Mouse (Mus musculus) CH12.LX (cell line): ENCODE measurements around the gene Wdr61. TPM values are rescaled to one million over a fixed set of nuclear protein-coding genes. Genes with fewer than 3 reads are reported as not detected.
A peak's percentile ranks its signal among the peaks of the same experiment; 100 is the strongest.

Source experiments
- DNase-seq: peaks from one replicate; pipeline ENCODE4 v3.0.0-alpha.2; 2013; ENCODE audit errors: extremely low read depth
- H3K27ac ChIP-seq: 2 replicates; pipeline ENCODE4 v1.5.1; 2012; ENCODE audit warnings: low read depth, mild to moderate bottlenecking, control low read depth, moderate library complexity; ENCODE audit not compliant: insufficient read depth
- H3K27me3 ChIP-seq: replicated peaks from 2 replicates; pipeline ENCODE3; 2012; ENCODE audit warnings: inconsistent platforms
- H3K36me3 ChIP-seq, 2 experiments: replicated peaks in 1 of 2; 2 replicates each; pipeline versions ENCODE3 to v1.6.1; 2012; ENCODE audit warnings: inconsistent platforms in 1 of 2, low read length in 1 of 2, mild to moderate bottlenecking in 1 of 2, mixed read lengths in 1 of 2, moderate library complexity in 1 of 2; ENCODE audit not compliant: control insufficient read depth in 1 of 2, insufficient read depth in 1 of 2
- H3K4me1 ChIP-seq, 2 experiments: 2 replicates each; pipeline ENCODE4 v1.6.1; 2012; ENCODE audit warnings: inconsistent platforms in 1 of 2, moderate library complexity in 1 of 2; ENCODE audit not compliant: insufficient read depth in 2 of 2, control insufficient read depth in 1 of 2
- H3K4me2 ChIP-seq: 2 replicates; pipeline ENCODE4 v1.6.1; 2012; ENCODE audit warnings: low read depth, mild to moderate bottlenecking, control low read depth; ENCODE audit not compliant: poor library complexity, insufficient read depth, severe bottlenecking
- H3K4me3 ChIP-seq, 3 experiments: fragments of 150-350 bp in 1 of 3; sonication (generic) in 1 of 3; replicated peaks in 1 of 3; 2 replicates each; pipeline versions ENCODE3 to v1.5.1; 2011 to 2012; ENCODE audit warnings: low read depth in 2 of 3, low read length in 2 of 3, mild to moderate bottlenecking in 2 of 3, moderate library complexity in 2 of 3, control low read depth in 1 of 3, improper control_type of control experiment in 1 of 3, inconsistent platforms in 1 of 3, mixed read lengths in 1 of 3; ENCODE audit not compliant: poor library complexity in 1 of 3
- H3K79me2 ChIP-seq: replicated peaks from 2 replicates; pipeline ENCODE4 v1.6.1; 2012; ENCODE audit warnings: mild to moderate bottlenecking, moderate library complexity; ENCODE audit not compliant: control insufficient read depth, poor library complexity, insufficient read depth, severe bottlenecking; ENCODE audit errors: extremely low read depth
- H3K9ac ChIP-seq: 2 replicates; pipeline ENCODE4 v1.6.1; 2012; ENCODE audit warnings: low read depth, mild to moderate bottlenecking, control low read depth, moderate library complexity; ENCODE audit not compliant: insufficient read depth
- H3K9me3 ChIP-seq: replicated peaks from 2 replicates; pipeline ENCODE3; 2012; ENCODE audit warnings: low read length, inconsistent platforms, mixed read lengths
- BHLHE40 ChIP-seq: IDR thresholded peaks from 2 replicates; pipeline ENCODE4 v1.6.1; 2011; ENCODE audit warnings: mild to moderate bottlenecking, low read depth, low read length, improper control_type of control experiment
- CHD1 ChIP-seq: IDR thresholded peaks from 2 replicates; pipeline ENCODE4 v1.6.1; 2012; ENCODE audit warnings: low read depth, low read length, improper control_type of control experiment, inconsistent platforms
- CTCF ChIP-seq, 2 experiments: IDR thresholded peaks in 1 of 2; conservative IDR thresholded peaks in 1 of 2; 2 replicates each; pipeline ENCODE4 v1.5.1; 2011 to 2012; ENCODE audit warnings: low read depth in 2 of 2, low read length in 2 of 2, improper control_type of control experiment in 1 of 2, inconsistent platforms in 1 of 2, mild to moderate bottlenecking in 1 of 2, moderate library complexity in 1 of 2
- E2F4 ChIP-seq: IDR thresholded peaks from 2 replicates; pipeline ENCODE4 v1.6.1; 2011; ENCODE audit warnings: low read depth, low read length, improper control_type of control experiment; ENCODE audit not compliant: insufficient replicate concordance
- ELF1 ChIP-seq: IDR thresholded peaks from 2 replicates; pipeline ENCODE4 v1.6.1; 2014; ENCODE audit warnings: low read depth, mild to moderate bottlenecking, inconsistent platforms, low read length, improper control_type of control experiment
- GABPA ChIP-seq: IDR thresholded peaks from 2 replicates; pipeline ENCODE4 v1.6.1; 2012; ENCODE audit warnings: low read depth, low read length, improper control_type of control experiment, inconsistent platforms; ENCODE audit not compliant: insufficient replicate concordance
- HCFC1 ChIP-seq: IDR thresholded peaks from 2 replicates; pipeline ENCODE4 v1.6.1; 2012; ENCODE audit warnings: low read depth, mild to moderate bottlenecking, inconsistent platforms, low read length, improper control_type of control experiment
- IRF4 ChIP-seq: IDR thresholded peaks from 2 replicates; pipeline ENCODE4 v1.6.1; 2014; ENCODE audit warnings: low read depth, mild to moderate bottlenecking, inconsistent platforms, low read length, improper control_type of control experiment
- JUN ChIP-seq: IDR thresholded peaks from 2 replicates; pipeline ENCODE4 v1.6.1; 2011; ENCODE audit warnings: low read depth, mild to moderate bottlenecking, low read length, improper control_type of control experiment, moderate library complexity; ENCODE audit not compliant: insufficient read depth
- JUND ChIP-seq: conservative IDR thresholded peaks from 2 replicates; pipeline ENCODE4 v1.6.1; 2011; ENCODE audit warnings: low read depth, low read length, improper control_type of control experiment
- MAX ChIP-seq: IDR thresholded peaks from 2 replicates; pipeline ENCODE4 v1.6.1; 2011; ENCODE audit warnings: low read length, improper control_type of control experiment
- MAZ ChIP-seq: IDR thresholded peaks from 2 replicates; pipeline ENCODE4 v1.6.1; 2012; ENCODE audit warnings: low read depth, mild to moderate bottlenecking, inconsistent platforms, low read length, improper control_type of control experiment, moderate library complexity
- MEF2A ChIP-seq: IDR thresholded peaks from 2 replicates; pipeline ENCODE4 v1.6.1; 2014; ENCODE audit warnings: low read depth, mild to moderate bottlenecking, inconsistent platforms, low read length, improper control_type of control experiment, borderline replicate concordance
- MYC ChIP-seq: IDR thresholded peaks from 2 replicates; pipeline ENCODE4 v1.6.1; 2011; ENCODE audit warnings: low read depth, mild to moderate bottlenecking, improper control_type of control experiment, low read length
- NELFE ChIP-seq: IDR thresholded peaks from 2 replicates; pipeline ENCODE4 v1.6.1; 2011; ENCODE audit warnings: low read depth, low read length, improper control_type of control experiment
- POLR2A ChIP-seq: IDR thresholded peaks from 2 replicates; pipeline ENCODE4 v1.6.1; 2011; ENCODE audit warnings: low read depth, mild to moderate bottlenecking, improper control_type of control experiment, low read length
- RAD21 ChIP-seq: IDR thresholded peaks from 2 replicates; pipeline ENCODE4 v1.6.1; 2011; ENCODE audit warnings: low read depth, mild to moderate bottlenecking, low read length, improper control_type of control experiment, moderate library complexity
- RCOR1 ChIP-seq: conservative IDR thresholded peaks from 2 replicates; pipeline ENCODE4 v1.6.1; 2012; ENCODE audit warnings: low read depth, mild to moderate bottlenecking, inconsistent platforms, low read length, improper control_type of control experiment
- SIN3A ChIP-seq: IDR thresholded peaks from 2 replicates; pipeline ENCODE4 v1.6.1; 2012; ENCODE audit warnings: low read length, improper control_type of control experiment, inconsistent platforms
- SMC3 ChIP-seq: IDR thresholded peaks from 2 replicates; pipeline ENCODE4 v1.6.1; 2011; ENCODE audit warnings: low read depth, low read length, improper control_type of control experiment
- TCF12 ChIP-seq: IDR thresholded peaks from 2 replicates; pipeline ENCODE4 v1.6.1; 2014; ENCODE audit warnings: low read depth, mild to moderate bottlenecking, inconsistent platforms, low read length, improper control_type of control experiment
- USF1 ChIP-seq: IDR thresholded peaks from 2 replicates; pipeline ENCODE4 v1.6.1; 2014; ENCODE audit warnings: low read depth, mild to moderate bottlenecking, inconsistent platforms, low read length, improper control_type of control experiment
- USF2 ChIP-seq: conservative IDR thresholded peaks from 2 replicates; pipeline ENCODE4 v1.6.1; 2011; ENCODE audit warnings: low read depth, low read length, improper control_type of control experiment
- ZC3H11A ChIP-seq: IDR thresholded peaks from 2 replicates; pipeline ENCODE4 v1.6.1; 2012; ENCODE audit warnings: low read depth, mild to moderate bottlenecking, inconsistent platforms, low read length, improper control_type of control experiment
- ZKSCAN1 ChIP-seq: IDR thresholded peaks from 2 replicates; pipeline ENCODE4 v1.6.1; 2012; ENCODE audit warnings: low read depth, inconsistent platforms, low read length, improper control_type of control experiment, borderline replicate concordance
- ZNF384 ChIP-seq: IDR thresholded peaks from 2 replicates; pipeline ENCODE4 v1.6.1; 2012; ENCODE audit warnings: low read depth, low read length, improper control_type of control experiment, inconsistent platforms
- dilution Hi-C: fragments of 300-500 bp; cut with MboI; formaldehyde crosslinking; loops from 2 replicates; pipeline ENCODE4 v1.14.3; 2020; ENCODE audit warnings: low sequenced_read_pairs; ENCODE audit not compliant: extremely low pct_unique_long_range_greater_than_20kb, extremely low pct_ligation_motif_present
- in situ Hi-C: fragments of 300-500 bp; cut with MboI; formaldehyde crosslinking; loops from 3 replicates; pipeline ENCODE4 v1.14.3; 2019; ENCODE audit warnings: low sequenced_read_pairs, low pct_ligation_motif_present, low pct_unique_long_range_greater_than_20kb, mixed read lengths
- polyA plus RNA-seq: library from polyadenylated mRNA; unstranded; fragments of >175 nt; gene quantifications from 2 replicates; pipeline ENCODE4 v1.2.1, GENCODE M21; 2012; ENCODE audit warnings: low read depth; ENCODE audit not compliant: insufficient read length
- total RNA-seq, 2 experiments: library from RNA; depleted of rRNA; stranded (reverse); fragments of 300-350 nt in 1 of 2; fragments of >200 nt in 1 of 2; gene quantifications; 2 replicates each; pipeline ENCODE4 v1.2.3; 2012 to 2014

Wdr61 gene
- total and polyA plus RNA-seq, 3 experiments = 118 to 245 (median 157) TPM

DNA sequence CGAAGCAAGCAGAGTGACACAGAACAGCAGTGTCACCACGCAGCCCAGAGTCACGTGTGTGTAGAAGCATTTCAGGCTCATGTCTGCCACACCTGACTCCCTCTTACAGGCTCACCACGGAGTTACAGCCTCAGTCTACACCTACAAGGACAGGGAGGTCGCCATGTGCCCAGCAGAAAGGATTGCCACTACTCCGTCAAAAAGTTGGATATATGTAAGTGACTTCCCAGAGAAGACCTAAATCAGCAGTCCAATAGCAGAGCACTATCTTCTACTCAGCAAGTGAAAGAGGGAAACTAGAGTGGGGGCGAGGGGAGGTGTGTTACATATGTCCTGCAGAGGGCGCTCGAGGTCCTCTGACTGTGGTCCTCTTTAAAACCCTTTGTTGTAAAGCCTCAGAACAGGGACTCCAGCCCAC is 2.0 kb upstream of the Wdr61 start:
- H3K79me2 ChIP-seq = peaks cover 23% of the 10 kb centered on the region
- H3K27me3 ChIP-seq = no peaks in the 10 kb centered on the region
- H3K9ac ChIP-seq = no peak overlapping the region
- in situ Hi-C loops (loop anchor here (5.0 to 25.0 kb wide), 2 partner anchors 86 to 376 kb away; no protein-coding TSS in a partner anchor), dilution Hi-C loops (no loop called here)
- peak overlapping the region; percentile 34 to 37 (median 36) for H3K4me3 ChIP-seq
- H3K4me1 ChIP-seq = peaks cover 4 to 33% of the 10 kb centered on the region in 2 experiments
- peak; percentile 89 for DNase-seq
- H3K4me2 ChIP-seq = peak overlapping the region; percentile 93
- H3K36me3 ChIP-seq = peaks cover 2 to 7% of the 10 kb centered on the region in 2 experiments
- H3K9me3 ChIP-seq = no peaks in the 10 kb centered on the region
- peak; percentile 77 for TF ChIP-seq SMC3
- peak; percentile 65 to 88 for TF ChIP-seq CTCF (conservative IDR thresholded peaks at IDR 0.05 in 1 of 2, IDR thresholded peaks at IDR 0.05 in 1 of 2; ENCODE audit: low read depth in 2 of 2, low read length in 2 of 2)
- TF ChIP-seq CHD1 = no peak
- 0 out of 2 replicates have a peak, but pooled peaks have one; percentile 28 for TF ChIP-seq IRF4
- TF ChIP-seq SIN3A = no peak
- TF ChIP-seq MAX = peak; percentile 43; the same call in 1 of the 2 replicates
- TF ChIP-seq MAZ = peak; percentile 82
- no peak for TF ChIP-seq E2F4
- peak; percentile 34; the same call in 1 of the 2 replicates for TF ChIP-seq USF2
- peak; percentile 76 for TF ChIP-seq MYC
- TF ChIP-seq BHLHE40 = peak; percentile 72; the same call in 1 of the 2 replicates
- TF ChIP-seq RAD21 = peak; percentile 76
- peak; percentile 45; the same call in 1 of the 2 replicates for TF ChIP-seq USF1
- TF ChIP-seq HCFC1 = no peak
- TF ChIP-seq RCOR1 = no peak
- no peak overlapping the region for H3K27ac ChIP-seq

DNA sequence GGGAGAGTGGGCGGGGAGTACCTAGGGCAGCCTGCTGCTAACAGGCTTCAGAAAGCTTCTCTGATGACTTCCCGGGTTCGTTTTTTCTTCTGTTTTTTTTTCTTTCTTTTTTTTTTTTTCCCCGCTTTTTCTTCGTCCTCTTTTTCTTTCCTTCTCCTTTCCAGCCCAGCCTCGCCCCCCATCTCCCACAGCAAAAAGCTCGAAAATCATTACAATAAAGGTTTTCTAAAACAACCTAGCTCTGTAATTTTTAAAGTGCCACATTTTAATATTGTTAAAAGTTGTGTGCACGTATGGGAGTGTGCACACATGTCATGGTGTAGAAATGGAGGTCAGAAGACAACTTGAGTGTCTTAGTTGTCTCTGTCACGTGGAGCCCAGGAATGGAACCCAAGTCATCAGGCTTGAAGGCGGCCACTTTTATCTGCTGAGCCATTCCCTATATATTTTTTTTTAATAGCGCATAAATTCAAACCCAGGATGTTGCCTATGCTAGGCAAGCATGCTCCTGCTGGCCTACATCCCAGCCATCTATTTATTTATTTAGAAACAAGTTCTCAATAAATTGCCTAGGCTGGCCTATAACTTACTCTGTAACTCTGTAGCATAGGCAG is 427 bp upstream of the Wdr61 start:
- Histone ChIP-seq H3K4me3 (peak overlapping the region in 2 of 3 experiments; percentile 33 to 89), H3K4me1 (peaks cover 4 to 35% of the 10 kb centered on the region in 2 experiments), H3K4me2 (peak overlapping the region; percentile 14; the same call in 1 of the 2 replicates), H3K27ac (no peak overlapping the region), H3K27me3 (no peaks in the 10 kb centered on the region), H3K79me2 (peaks cover 27% of the 10 kb centered on the region), H3K9me3 (no peaks in the 10 kb centered on the region), H3K36me3 (peaks cover 10 to 18% of the 10 kb centered on the region in 2 experiments), H3K9ac (0 out of 2 replicates have a peak overlapping the region, but pooled peaks have one; percentile 37)
- TF ChIP-seq POLR2A (peak; percentile 40; the same call in 1 of the 2 replicates), ELF1 (no peak), MEF2A (no peak), ZKSCAN1 (no peak), JUN (no peak), USF2 (no peak), NELFE (peak; percentile 7; the same call in 1 of the 2 replicates), GABPA (no peak), MAZ (no peak), JUND (no peak), ZC3H11A (no peak), E2F4 (no peak), SIN3A (no peak), TCF12 (no peak), USF1 (no peak), BHLHE40 (no peak), ZNF384 (peak; percentile 92), RCOR1 (no peak), CHD1 (no peak), SMC3 (no peak)
- DNase-seq = no peak
- dilution Hi-C loops (no loop called here), in situ Hi-C loops (loop anchor here (5.0 to 25.0 kb wide), 2 partner anchors 88 to 378 kb away; no protein-coding TSS in a partner anchor)
